Mouse (Mus musculus): ENCODE data around the gene Mff. TPM values are rescaled to one million over a fixed set of nuclear protein-coding genes. Genes with fewer than 3 reads are reported as not detected.

Mff gene
- polyA plus RNA-seq, 1 experiment from 2014 or later, result 463 TPM

DNA sequence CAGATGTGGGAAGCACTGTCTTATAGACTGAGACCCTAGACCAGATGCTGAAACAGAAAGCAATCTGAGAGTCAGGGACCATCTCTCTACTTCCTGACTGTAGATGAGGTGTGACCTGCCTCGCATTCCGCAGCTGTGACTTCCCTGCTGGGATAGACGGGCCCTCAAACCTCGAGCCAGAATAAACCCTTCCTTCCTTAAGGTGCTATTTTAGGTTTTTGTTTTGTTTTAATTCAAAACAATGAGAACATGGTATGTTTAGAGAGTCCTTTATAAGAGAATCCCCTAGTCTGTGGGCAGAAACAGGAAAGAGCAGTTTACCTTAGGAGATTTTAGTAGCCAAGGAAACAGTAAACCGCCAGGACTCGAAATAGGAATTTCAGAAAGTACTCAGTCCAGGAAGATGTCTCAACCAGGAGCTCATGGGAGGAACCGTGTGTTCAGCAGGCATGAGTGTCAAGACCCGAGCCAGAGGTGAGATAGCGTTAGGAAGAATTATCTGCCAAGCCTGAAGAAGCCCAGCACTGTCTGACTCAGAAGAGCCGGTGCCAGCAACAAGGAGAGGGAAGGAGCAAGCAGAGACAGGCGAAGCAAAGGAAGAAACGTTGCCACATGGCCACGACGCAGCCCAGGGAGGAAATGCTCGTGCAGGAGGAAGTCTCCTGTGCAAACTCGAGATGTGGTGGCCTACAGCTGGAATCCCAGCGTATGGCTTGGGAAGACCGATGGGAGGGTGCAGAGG is 71.2 kb downstream of the Mff start:
- no peak overlapping the region for H3K4me2 ChIP-seq (ENCODE audit: low read length)
- 84% methylated on average over 18 of the region's 18 CpGs for WGBS
- no peaks in the 10 kb centered on the region for H3K36me3 ChIP-seq (ENCODE audit: control insufficient read depth, insufficient read depth, low read length)
- H3K4me1 ChIP-seq (ENCODE audit: control insufficient read depth, insufficient read depth, low read length), result no peaks in the 10 kb centered on the region
- DNase-seq (no peak), ATAC-seq (ENCODE audit: low FRiP score, low TSS enrichment) (no peak)
- no peaks in the 10 kb centered on the region for H3K9me3 ChIP-seq (ENCODE audit: control insufficient read depth, low read length)
- no peak overlapping the region for H3K27ac ChIP-seq (replicated peaks; ENCODE audit: low read depth, low read length)
- no peaks in the 10 kb centered on the region for H3K27me3 ChIP-seq (ENCODE audit: control insufficient read depth, insufficient read depth, low read length)
- H3K4me3 ChIP-seq (replicated peaks; ENCODE audit: low read depth, low read length), result no peak overlapping the region
- H3K9ac ChIP-seq (replicated peaks; ENCODE audit: low read length), result no peak overlapping the region

DNA sequence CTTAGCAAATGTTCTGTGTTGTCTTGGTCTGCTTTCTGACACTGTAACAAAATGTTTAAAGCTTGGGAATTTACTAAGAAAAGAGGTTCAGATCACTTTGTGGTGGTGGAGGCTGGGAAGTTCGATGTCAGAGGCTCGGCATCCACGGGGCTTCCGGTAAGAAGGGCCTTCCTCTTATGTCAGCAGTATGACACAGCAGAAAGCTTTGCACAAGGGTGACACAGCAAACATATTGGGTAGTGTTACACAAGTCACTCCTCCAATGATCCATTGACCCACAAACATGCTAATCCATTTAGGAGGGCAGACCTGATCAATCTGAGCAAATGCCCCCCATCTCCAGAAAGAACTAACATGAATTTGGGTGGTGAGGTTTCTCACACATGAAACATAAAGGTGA is 72.4 kb downstream of the Mff start:
- Histone ChIP-seq H3K4me3 (replicated peaks; ENCODE audit: low read depth, low read length) (no peak overlapping the region), H3K9ac (replicated peaks; ENCODE audit: low read length) (no peak overlapping the region), H3K27me3 (ENCODE audit: control insufficient read depth, insufficient read depth, low read length) (no peaks in the 10 kb centered on the region), H3K9me3 (ENCODE audit: control insufficient read depth, low read length) (no peaks in the 10 kb centered on the region), H3K4me2 (ENCODE audit: low read length) (no peak overlapping the region), H3K36me3 (ENCODE audit: control insufficient read depth, insufficient read depth, low read length) (no peaks in the 10 kb centered on the region), H3K4me1 (ENCODE audit: control insufficient read depth, insufficient read depth, low read length) (no peaks in the 10 kb centered on the region), H3K27ac (replicated peaks; ENCODE audit: low read depth, low read length) (no peak overlapping the region)
- WGBS, result 90% methylated on average over 4 of the region's 4 CpGs
- DNase-seq (no peak), ATAC-seq (ENCODE audit: low FRiP score, low TSS enrichment) (no peak)

DNA sequence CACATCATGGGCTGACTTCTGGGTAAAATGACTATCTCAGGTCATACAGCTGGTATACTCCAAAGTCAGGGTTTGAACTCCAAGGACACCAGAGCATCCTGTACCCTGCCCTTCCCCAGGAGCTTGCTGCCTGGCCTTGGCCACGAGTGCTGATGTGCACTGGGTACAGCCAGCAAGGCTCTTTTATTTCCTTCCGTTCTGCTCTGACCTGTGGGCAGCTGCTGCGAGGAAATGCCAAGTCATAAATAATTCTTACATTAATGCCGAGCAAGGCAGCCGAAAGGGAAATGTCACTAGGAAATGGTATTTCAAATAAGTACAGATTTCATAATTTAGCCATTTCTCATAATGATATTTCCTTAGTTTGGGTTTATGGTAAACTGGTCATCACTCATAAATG is 73.6 kb downstream of the Mff start:
- Histone ChIP-seq H3K9ac (replicated peaks; ENCODE audit: low read length) (no peak overlapping the region), H3K27ac (replicated peaks; ENCODE audit: low read depth, low read length) (no peak overlapping the region), H3K9me3 (ENCODE audit: control insufficient read depth, low read length) (no peaks in the 10 kb centered on the region), H3K27me3 (ENCODE audit: control insufficient read depth, insufficient read depth, low read length) (no peaks in the 10 kb centered on the region), H3K36me3 (ENCODE audit: control insufficient read depth, insufficient read depth, low read length) (no peaks in the 10 kb centered on the region), H3K4me1 (ENCODE audit: control insufficient read depth, insufficient read depth, low read length) (no peaks in the 10 kb centered on the region), H3K4me3 (replicated peaks; ENCODE audit: low read depth, low read length) (no peak overlapping the region), H3K4me2 (ENCODE audit: low read length) (no peak overlapping the region)
- no peak for ATAC-seq (ENCODE audit: low FRiP score, low TSS enrichment)
- 66% methylated on average over 5 of the region's 5 CpGs for WGBS
- DNase-seq, result no peak

DNA sequence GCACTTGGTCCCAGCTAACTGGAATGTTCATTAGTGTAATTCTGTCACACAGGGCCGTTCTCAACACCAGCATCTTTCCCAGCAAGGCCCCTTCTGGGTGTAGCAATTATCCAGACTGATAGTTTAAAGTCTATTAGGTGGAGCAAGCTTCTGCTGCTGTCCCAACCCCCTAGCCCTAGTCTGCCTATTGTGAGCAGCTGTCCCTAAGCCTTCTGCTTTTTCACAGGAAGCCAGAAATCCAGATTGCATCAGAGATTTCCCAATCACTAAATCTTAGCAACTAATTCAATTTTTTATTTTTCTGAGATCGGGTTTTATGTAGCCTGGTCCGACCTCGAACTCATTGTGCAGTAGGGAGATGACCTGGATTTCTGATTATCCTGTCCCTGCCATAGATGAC is 74.2 kb downstream of the Mff start:
- Histone ChIP-seq H3K4me3 (replicated peaks; ENCODE audit: low read depth, low read length) (no peak overlapping the region), H3K4me1 (ENCODE audit: control insufficient read depth, insufficient read depth, low read length) (no peaks in the 10 kb centered on the region), H3K27ac (replicated peaks; ENCODE audit: low read depth, low read length) (no peak overlapping the region), H3K27me3 (ENCODE audit: control insufficient read depth, insufficient read depth, low read length) (no peaks in the 10 kb centered on the region), H3K36me3 (ENCODE audit: control insufficient read depth, insufficient read depth, low read length) (no peaks in the 10 kb centered on the region), H3K4me2 (ENCODE audit: low read length) (no peak overlapping the region), H3K9ac (replicated peaks; ENCODE audit: low read length) (no peak overlapping the region), H3K9me3 (ENCODE audit: control insufficient read depth, low read length) (no peaks in the 10 kb centered on the region)
- ATAC-seq (ENCODE audit: low FRiP score, low TSS enrichment) (no peak), DNase-seq (no peak)
- WGBS, result 85% methylated on average over 4 of the region's 4 CpGs

DNA sequence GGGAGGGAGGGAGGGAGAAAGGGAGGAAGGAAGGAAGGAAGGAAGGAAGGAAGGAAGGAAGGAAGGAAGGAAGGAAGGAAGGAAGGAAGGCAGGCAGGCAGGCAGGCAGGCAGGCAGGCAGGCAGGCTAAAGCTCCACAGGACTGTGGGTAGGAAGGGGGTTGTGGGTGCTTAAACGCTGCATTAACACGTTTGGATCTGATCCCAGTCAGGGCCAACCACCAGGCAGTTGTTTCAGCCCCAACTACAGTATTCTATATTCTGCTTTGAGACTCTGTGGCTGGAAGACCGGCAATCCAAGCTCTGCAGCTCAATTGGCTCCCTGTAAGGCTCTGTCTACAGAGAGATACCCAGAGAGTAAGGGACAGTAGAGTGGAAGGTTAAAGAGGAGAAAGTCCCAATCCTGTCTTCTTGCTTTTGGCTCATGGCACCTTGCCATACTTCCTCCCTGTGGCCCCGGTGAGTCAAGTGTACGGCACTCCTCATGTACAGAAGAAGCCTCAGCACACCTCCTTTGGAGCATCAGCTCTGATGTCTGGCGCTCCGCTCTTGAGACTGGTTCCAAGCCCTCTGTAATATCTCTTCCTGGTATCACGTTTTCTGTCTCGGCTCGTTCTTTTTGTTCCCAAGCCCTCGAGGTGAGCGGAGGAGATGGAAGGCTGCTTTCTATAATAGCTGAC is 76.6 kb downstream of the Mff start:
- Histone ChIP-seq H3K36me3 (ENCODE audit: control insufficient read depth, insufficient read depth, low read length) (no peaks in the 10 kb centered on the region), H3K27ac (replicated peaks; ENCODE audit: low read depth, low read length) (no peak overlapping the region), H3K4me1 (ENCODE audit: control insufficient read depth, insufficient read depth, low read length) (no peaks in the 10 kb centered on the region), H3K9me3 (ENCODE audit: control insufficient read depth, low read length) (no peaks in the 10 kb centered on the region), H3K27me3 (ENCODE audit: control insufficient read depth, insufficient read depth, low read length) (no peaks in the 10 kb centered on the region), H3K9ac (replicated peaks; ENCODE audit: low read length) (no peak overlapping the region), H3K4me3 (replicated peaks; ENCODE audit: low read depth, low read length) (no peak overlapping the region), H3K4me2 (ENCODE audit: low read length) (no peak overlapping the region)
- ATAC-seq (ENCODE audit: low FRiP score, low TSS enrichment), result no peak
- no peak for DNase-seq
- WGBS, result 88% methylated on average over 12 of the region's 12 CpGs

Other genes starting within 250 kb of the Mff start
- 0.07 TPM in 2 replicates for gene Col4a4, start 138.0 kb upstream of the Mff start, polyA plus RNA-seq (2014; fragmentation: Nextera tagmentation; extraction: Ambion mirVana)
- gene Col4a3, start 138.0 kb upstream of the Mff start, polyA plus RNA-seq (2014; fragmentation: Nextera tagmentation; extraction: Ambion mirVana), result 0.08 and 0.14 TPM in 2 replicates
- 0.38 TPM in 1 of 2 replicates, not detected in the other for gene Tm4sf20, start 43.6 kb downstream of the Mff start, polyA plus RNA-seq (2014; fragmentation: Nextera tagmentation; extraction: Ambion mirVana)
- gene Gm47791, start 46.4 kb downstream of the Mff start, polyA plus RNA-seq (2014; fragmentation: Nextera tagmentation; extraction: Ambion mirVana), result not detected in 2 replicates
- gene Agfg1, start 114.6 kb downstream of the Mff start, polyA plus RNA-seq (2014; fragmentation: Nextera tagmentation; extraction: Ambion mirVana), result 32.4 and 43.7 TPM in 2 replicates
- gene A030005L19Rik, start 188.4 kb downstream of the Mff start, polyA plus RNA-seq (2014; fragmentation: Nextera tagmentation; extraction: Ambion mirVana), result 0.46 and 0.66 TPM in 2 replicates
- not detected in 2 replicates for gene A030014E15Rik, start 200.0 kb downstream of the Mff start, polyA plus RNA-seq (2014; fragmentation: Nextera tagmentation; extraction: Ambion mirVana)
- not detected in 2 replicates for gene Gm6217, start 206.5 kb downstream of the Mff start, polyA plus RNA-seq (2014; fragmentation: Nextera tagmentation; extraction: Ambion mirVana)
- gene A030003K21Rik, start 218.5 kb downstream of the Mff start, polyA plus RNA-seq (2014; fragmentation: Nextera tagmentation; extraction: Ambion mirVana), result not detected in 2 replicates
- not detected in 2 replicates for gene Gm7544, start 231.1 kb downstream of the Mff start, polyA plus RNA-seq (2014; fragmentation: Nextera tagmentation; extraction: Ambion mirVana)
- gene Gm47955, start 235.4 kb downstream of the Mff start, polyA plus RNA-seq (2014; fragmentation: Nextera tagmentation; extraction: Ambion mirVana), result not detected in 2 replicates